Mouse (Mus musculus): Measurements from ENCODE around the gene Tgfbr3. TPM values are rescaled to one million over a fixed set of nuclear protein-coding genes. Genes with fewer than 3 reads are reported as not detected.

Tgfbr3 gene
- polyA plus RNA-seq, 1 experiment from 2014 or later, result 2.2 TPM

DNA sequence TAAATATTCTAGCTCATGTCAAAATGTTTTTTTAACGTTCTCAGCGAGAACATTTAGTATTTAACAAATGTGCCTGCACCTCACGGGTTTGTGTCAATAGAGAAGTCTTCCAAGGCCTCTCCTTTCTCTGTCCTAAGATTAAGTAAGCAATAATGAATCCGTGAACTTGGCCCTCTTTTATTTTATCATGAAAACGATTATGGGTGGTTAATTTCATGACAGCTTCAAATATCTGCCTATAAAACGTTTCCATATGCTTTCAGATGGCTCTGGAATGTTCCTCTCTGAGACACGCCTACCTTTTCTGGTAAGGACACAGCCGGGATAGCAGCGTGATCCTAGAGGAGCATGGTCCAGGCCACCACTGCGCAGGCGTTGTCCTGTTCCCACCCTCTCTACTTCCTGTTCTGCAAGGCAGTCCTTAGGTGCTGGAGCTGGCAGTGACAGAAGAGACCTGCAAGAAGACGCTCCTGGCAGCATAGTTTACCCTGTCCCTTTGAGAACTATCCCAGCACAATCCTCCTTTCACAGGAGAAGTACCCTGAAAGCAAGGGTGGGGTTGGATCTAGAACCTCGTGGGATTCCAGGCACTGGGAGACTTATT is 214.3 kb downstream of the Tgfbr3 start:
- 83% methylated on average over 13 of the region's 13 CpGs for WGBS
- Histone ChIP-seq H3K4me3 (replicated peaks; ENCODE audit: low read length) (no peak overlapping the region), H3K4me2 (ENCODE audit: low read length) (no peak overlapping the region), H3K27ac (ENCODE audit: low read length) (no peak overlapping the region), H3K9ac (replicated peaks; ENCODE audit: low read depth, low read length) (no peak overlapping the region), H3K9me3 (ENCODE audit: control insufficient read depth, low read length) (no peaks in the 10 kb centered on the region), H3K27me3 (replicated peaks; ENCODE audit: control insufficient read depth, insufficient read depth, low read length) (no peaks in the 10 kb centered on the region), H3K36me3 (ENCODE audit: control insufficient read depth, insufficient read depth) (no peaks in the 10 kb centered on the region), H3K4me1 (replicated peaks; ENCODE audit: control insufficient read depth, insufficient read depth, low read length) (peaks cover 5% of the 10 kb centered on the region)
- no peak for ATAC-seq

DNA sequence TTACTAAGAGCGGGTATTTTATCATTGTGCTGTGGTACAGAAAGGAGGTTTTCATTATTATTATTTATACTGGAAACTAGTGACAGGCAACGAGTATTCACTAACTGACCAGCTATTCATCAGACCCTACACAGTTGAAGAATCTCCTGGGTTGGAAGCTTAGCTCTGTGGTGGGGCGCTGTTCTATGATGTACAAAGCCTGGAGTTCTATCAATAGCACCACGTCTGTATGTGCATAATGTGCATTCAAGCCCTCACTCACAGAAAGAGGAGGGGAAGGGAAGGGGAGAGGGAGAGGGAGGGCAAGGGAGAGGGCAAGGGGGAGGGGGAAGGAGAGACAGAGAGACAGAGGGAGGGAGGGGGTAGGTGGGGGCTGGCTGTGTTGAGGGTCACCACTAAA is 215.1 kb downstream of the Tgfbr3 start:
- no peak overlapping the region for H3K9ac ChIP-seq (replicated peaks; ENCODE audit: low read depth, low read length)
- no peak overlapping the region for H3K27ac ChIP-seq (ENCODE audit: low read length)
- no peak for ATAC-seq
- no peaks in the 10 kb centered on the region for H3K9me3 ChIP-seq (ENCODE audit: control insufficient read depth, low read length)
- H3K4me3 ChIP-seq (replicated peaks; ENCODE audit: low read length), result no peak overlapping the region
- no peaks in the 10 kb centered on the region for H3K27me3 ChIP-seq (replicated peaks; ENCODE audit: control insufficient read depth, insufficient read depth, low read length)
- 26% methylated on average over 4 of the region's 4 CpGs for WGBS
- H3K4me1 ChIP-seq (replicated peaks; ENCODE audit: control insufficient read depth, insufficient read depth, low read length), result peaks cover 4% of the 10 kb centered on the region
- H3K36me3 ChIP-seq (ENCODE audit: control insufficient read depth, insufficient read depth), result no peaks in the 10 kb centered on the region
- H3K4me2 ChIP-seq (ENCODE audit: low read length), result no peak overlapping the region

GRCm38 (mm10) chr5:107073536-107073935 is 215.9 kb downstream of the Tgfbr3 start:
- Histone ChIP-seq H3K27ac (ENCODE audit: low read length) (no peak overlapping the region), H3K9me3 (ENCODE audit: control insufficient read depth, low read length) (no peaks in the 10 kb centered on the region), H3K27me3 (replicated peaks; ENCODE audit: control insufficient read depth, insufficient read depth, low read length) (no peaks in the 10 kb centered on the region), H3K36me3 (ENCODE audit: control insufficient read depth, insufficient read depth) (no peaks in the 10 kb centered on the region), H3K4me1 (replicated peaks; ENCODE audit: control insufficient read depth, insufficient read depth, low read length) (no peaks in the 10 kb centered on the region), H3K4me3 (replicated peaks; ENCODE audit: low read length) (no peak overlapping the region), H3K4me2 (ENCODE audit: low read length) (no peak overlapping the region), H3K9ac (replicated peaks; ENCODE audit: low read depth, low read length) (no peak overlapping the region)
- 27% methylated on average over 3 of the region's 3 CpGs for WGBS
- ATAC-seq, result no peak

GRCm38 (mm10) chr5:107068146-107068545 is 221.3 kb downstream of the Tgfbr3 start:
- Histone ChIP-seq H3K4me3 (replicated peaks; ENCODE audit: low read length) (no peak overlapping the region), H3K27me3 (replicated peaks; ENCODE audit: control insufficient read depth, insufficient read depth, low read length) (no peaks in the 10 kb centered on the region), H3K4me1 (replicated peaks; ENCODE audit: control insufficient read depth, insufficient read depth, low read length) (no peaks in the 10 kb centered on the region), H3K36me3 (ENCODE audit: control insufficient read depth, insufficient read depth) (no peaks in the 10 kb centered on the region), H3K27ac (ENCODE audit: low read length) (no peak overlapping the region), H3K9ac (replicated peaks; ENCODE audit: low read depth, low read length) (no peak overlapping the region), H3K4me2 (ENCODE audit: low read length) (no peak overlapping the region), H3K9me3 (ENCODE audit: control insufficient read depth, low read length) (no peaks in the 10 kb centered on the region)
- no peak for ATAC-seq
- 82% methylated on average over 5 of the region's 5 CpGs for whole genome bisulfite sequencing

DNA sequence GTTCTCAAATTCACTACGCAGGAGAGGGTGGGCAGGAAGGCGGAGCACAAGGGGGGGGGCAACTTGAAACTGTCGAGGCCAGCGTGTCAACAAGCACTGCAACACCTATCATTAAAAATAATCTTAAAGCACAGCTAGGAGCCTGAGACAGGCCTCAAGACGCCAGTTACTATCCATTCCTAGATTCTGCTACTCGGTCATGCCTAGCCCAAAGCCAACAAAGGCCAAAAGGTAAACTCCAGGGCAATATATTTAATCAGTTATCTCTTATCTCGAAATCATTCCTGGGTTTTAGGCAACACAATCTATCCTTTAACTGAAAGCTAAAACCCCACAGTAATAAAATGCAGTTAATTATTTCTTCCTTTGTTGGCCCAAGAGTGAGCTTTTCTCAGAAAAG is 221.9 kb downstream of the Tgfbr3 start:
- no peaks in the 10 kb centered on the region for H3K4me1 ChIP-seq (replicated peaks; ENCODE audit: control insufficient read depth, insufficient read depth, low read length)
- no peaks in the 10 kb centered on the region for H3K36me3 ChIP-seq (ENCODE audit: control insufficient read depth, insufficient read depth)
- no peak overlapping the region for H3K4me3 ChIP-seq (replicated peaks; ENCODE audit: low read length)
- no peak overlapping the region for H3K4me2 ChIP-seq (ENCODE audit: low read length)
- no peak overlapping the region for H3K27ac ChIP-seq (ENCODE audit: low read length)
- no peaks in the 10 kb centered on the region for H3K9me3 ChIP-seq (ENCODE audit: control insufficient read depth, low read length)
- ATAC-seq, result no peak
- no peak overlapping the region for H3K9ac ChIP-seq (replicated peaks; ENCODE audit: low read depth, low read length)
- H3K27me3 ChIP-seq (replicated peaks; ENCODE audit: control insufficient read depth, insufficient read depth, low read length), result no peaks in the 10 kb centered on the region
- whole genome bisulfite sequencing, result 87% methylated on average over 7 of the region's 7 CpGs

- Histone ChIP-seq H3K9me3 (ENCODE audit: control insufficient read depth, low read length) (no peaks in the 10 kb centered on the region), H3K9ac (replicated peaks; ENCODE audit: low read depth, low read length) (no peak overlapping the region), H3K27ac (ENCODE audit: low read length) (no peak overlapping the region), H3K4me2 (ENCODE audit: low read length) (no peak overlapping the region), H3K4me3 (replicated peaks; ENCODE audit: low read length) (no peak overlapping the region), H3K36me3 (ENCODE audit: control insufficient read depth, insufficient read depth) (no peaks in the 10 kb centered on the region), H3K4me1 (replicated peaks; ENCODE audit: control insufficient read depth, insufficient read depth, low read length) (no peaks in the 10 kb centered on the region), H3K27me3 (replicated peaks; ENCODE audit: control insufficient read depth, insufficient read depth, low read length) (no peaks in the 10 kb centered on the region)
- WGBS, result 71% methylated on average over 5 of the region's 5 CpGs
- no peak for ATAC-seq
Measured at GRCm38 (mm10) chr5:107064922-107065321, 224.5 kb downstream of the Tgfbr3 start.

DNA sequence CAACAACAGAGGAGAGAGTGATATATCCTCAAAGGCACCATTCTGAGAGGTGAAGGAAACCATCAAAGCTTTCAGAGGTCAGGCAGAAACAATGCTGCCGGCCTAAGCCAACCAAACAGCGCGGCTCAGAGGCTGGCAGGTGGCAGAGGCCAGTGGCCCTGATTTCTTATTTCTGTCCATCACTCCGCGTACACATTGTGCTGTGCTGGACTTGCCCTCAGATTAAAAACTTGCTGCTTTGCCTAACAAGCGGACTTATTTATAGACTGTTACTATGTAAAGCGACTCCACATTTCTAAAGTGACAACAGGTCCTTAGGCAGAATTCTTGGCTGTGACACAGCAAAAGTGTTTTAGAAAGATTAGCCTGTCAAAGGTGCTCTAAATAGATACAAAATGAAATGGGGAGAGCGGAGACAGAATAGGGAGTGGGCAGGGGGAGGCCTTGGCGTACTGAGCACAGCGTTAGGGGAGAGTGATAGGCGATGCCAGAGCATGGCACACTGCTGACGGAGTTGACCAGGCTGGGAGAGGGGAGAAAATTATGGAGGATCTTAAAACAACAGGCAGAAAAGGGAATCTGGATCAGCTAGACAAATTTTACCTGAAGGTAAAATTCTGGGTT is 227.1 kb downstream of the Tgfbr3 start:
- WGBS, result 47% methylated on average over 12 of the region's 12 CpGs
- Histone ChIP-seq H3K27ac (ENCODE audit: low read length) (no peak overlapping the region), H3K27me3 (replicated peaks; ENCODE audit: control insufficient read depth, insufficient read depth, low read length) (no peaks in the 10 kb centered on the region), H3K4me1 (replicated peaks; ENCODE audit: control insufficient read depth, insufficient read depth, low read length) (no peaks in the 10 kb centered on the region), H3K9ac (replicated peaks; ENCODE audit: low read depth, low read length) (no peak overlapping the region), H3K4me3 (replicated peaks; ENCODE audit: low read length) (no peak overlapping the region), H3K9me3 (ENCODE audit: control insufficient read depth, low read length) (no peaks in the 10 kb centered on the region), H3K36me3 (ENCODE audit: control insufficient read depth, insufficient read depth) (no peaks in the 10 kb centered on the region), H3K4me2 (ENCODE audit: low read length) (no peak overlapping the region)
- no peak for ATAC-seq

DNA sequence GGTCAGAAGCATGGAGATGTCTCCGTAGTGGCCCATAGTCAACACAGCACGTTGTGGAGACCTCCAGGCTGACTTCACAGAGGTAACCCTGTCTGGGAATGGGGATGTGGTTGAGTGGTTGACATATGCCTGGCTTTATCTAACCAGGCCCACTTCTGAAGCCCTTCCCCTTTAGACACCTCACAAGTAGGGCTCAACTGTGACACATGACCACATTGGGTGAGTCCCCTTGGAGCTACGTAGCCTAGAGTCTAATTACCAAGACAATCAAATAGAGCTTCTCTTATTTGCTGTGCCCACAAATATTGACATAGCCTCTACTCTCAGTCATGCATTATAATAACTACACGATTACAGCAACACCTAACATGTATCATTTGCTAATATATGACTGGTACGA is 229.9 kb downstream of the Tgfbr3 start:
- Histone ChIP-seq H3K9ac (replicated peaks; ENCODE audit: low read depth, low read length) (no peak overlapping the region), H3K4me1 (replicated peaks; ENCODE audit: control insufficient read depth, insufficient read depth, low read length) (peaks cover 6% of the 10 kb centered on the region), H3K27ac (ENCODE audit: low read length) (no peak overlapping the region), H3K9me3 (ENCODE audit: control insufficient read depth, low read length) (no peaks in the 10 kb centered on the region), H3K36me3 (ENCODE audit: control insufficient read depth, insufficient read depth) (no peaks in the 10 kb centered on the region), H3K4me3 (replicated peaks; ENCODE audit: low read length) (no peak overlapping the region), H3K27me3 (replicated peaks; ENCODE audit: control insufficient read depth, insufficient read depth, low read length) (no peaks in the 10 kb centered on the region), H3K4me2 (ENCODE audit: low read length) (no peak overlapping the region)
- ATAC-seq, result no peak
- 81% methylated on average over 5 of the region's 5 CpGs for WGBS

DNA sequence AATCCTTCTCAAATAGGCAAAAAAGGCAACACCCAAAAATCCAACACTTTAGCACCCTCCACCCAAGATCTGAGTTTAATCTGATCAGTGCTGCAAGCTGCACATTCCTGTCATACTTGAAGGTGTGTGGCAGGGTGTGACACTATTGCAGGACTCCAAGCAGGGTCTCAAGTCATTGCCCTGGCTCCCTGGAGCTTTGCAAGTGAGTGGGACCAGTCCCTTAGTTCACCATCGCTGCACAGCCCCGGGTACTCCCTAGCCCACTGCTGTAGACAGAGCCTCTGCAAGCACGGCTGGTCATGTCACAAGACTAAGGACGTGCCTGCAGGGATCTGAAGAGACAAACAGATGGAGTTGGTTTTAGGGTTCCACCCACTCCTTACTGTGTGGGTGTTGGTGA is 230.8 kb downstream of the Tgfbr3 start:
- H3K4me1 ChIP-seq (replicated peaks; ENCODE audit: control insufficient read depth, insufficient read depth, low read length), result peaks cover 6% of the 10 kb centered on the region
- no peaks in the 10 kb centered on the region for H3K27me3 ChIP-seq (replicated peaks; ENCODE audit: control insufficient read depth, insufficient read depth, low read length)
- no peak overlapping the region for H3K27ac ChIP-seq (ENCODE audit: low read length)
- 83% methylated on average over 4 of the region's 4 CpGs for WGBS
- H3K4me2 ChIP-seq (ENCODE audit: low read length), result no peak overlapping the region
- H3K36me3 ChIP-seq (ENCODE audit: control insufficient read depth, insufficient read depth), result no peaks in the 10 kb centered on the region
- H3K9ac ChIP-seq (replicated peaks; ENCODE audit: low read depth, low read length), result no peak overlapping the region
- no peaks in the 10 kb centered on the region for H3K9me3 ChIP-seq (ENCODE audit: control insufficient read depth, low read length)
- no peak overlapping the region for H3K4me3 ChIP-seq (replicated peaks; ENCODE audit: low read length)
- no peak for ATAC-seq

All from forebrain, embryonic 16.5 days (tissue).